Mouse (Mus musculus) heart, postnatal 14 days (tissue): ENCODE data around the gene Klk10. TPM values are rescaled to one million over a fixed set of nuclear protein-coding genes. Genes with fewer than 3 reads are reported as not detected.

Experiments
- DNase-seq, 2 experiments: peaks; one replicate each; pipeline ENCODE4 v3.0.0; 2021 to 2022
- intact Hi-C: fragments of 180-260 bp; cut with DNase I; formaldehyde crosslinking; loops from one replicate; pipeline ENCODE4 v1.15.1; 2025
- total RNA-seq, 2 experiments: library from RNA; stranded (reverse); gene quantifications; 2 replicates each; pipeline ENCODE4 v1.2.3; 2021

Klk10 gene
- total RNA-seq, 2 experiments from 2014 or later = 0.22 to 0.33 TPM

GRCm38 (mm10) chr7:43789295-43789694, 8.5 kb downstream of the Klk10 start:
- intact Hi-C loops = loop anchor here (5.0 kb wide), 1 partner anchor 103 kb away; no protein-coding TSS in a partner anchor
- no peak for DNase-seq

GRCm38 (mm10) chr7:43791591-43791990, 10.8 kb downstream of the Klk10 start, which contains the start of gene Klk9:
Klk9 (plus strand) TSS chr7:43791891.
- intact Hi-C loops = no loop called here
- DNase-seq = no peak

GRCm38 (mm10) chr7:43796355-43796754, 15.5 kb downstream of the Klk10 start:
- no peak for DNase-seq
- intact Hi-C loops = no loop called here

GRCm38 (mm10) chr7:43797333-43797769, 16.5 kb downstream of the Klk10 start, which contains the start of gene Klk8:
Klk8 (plus strand) TSS chr7:43797577.
- peak in 1 of 2 experiments; percentile 35 for DNase-seq
- intact Hi-C loops = no loop called here

GRCm38 (mm10) chr7:43797844-43798462, 17.1 kb downstream of the Klk10 start:
- intact Hi-C loops = no loop called here
- DNase-seq = no peak

- intact Hi-C loops = no loop called here
- DNase-seq = no peak
Measured at GRCm38 (mm10) chr7:43799876-43800275, 19.0 kb downstream of the Klk10 start.

- no peak for DNase-seq
- intact Hi-C loops = no loop called here
Measured at GRCm38 (mm10) chr7:43810994-43811393, 30.2 kb downstream of the Klk10 start, which contains the start of gene Klk7. Klk7 (plus strand) TSS chr7:43811294.

GRCm38 (mm10) chr7:43815211-43815610, 34.4 kb downstream of the Klk10 start:
- DNase-seq = no peak
- intact Hi-C loops = no loop called here

- intact Hi-C loops = no loop called here
Measured at GRCm38 (mm10) chr7:43816746-43817145, 35.9 kb downstream of the Klk10 start.

GRCm38 (mm10) chr7:43821581-43821980, 40.7 kb downstream of the Klk10 start:
- no peak for DNase-seq
- intact Hi-C loops = no loop called here

More at GRCm38 (mm10) chr7:43816746-43817145, 35.9 kb downstream of the Klk10 start:
- DNase-seq = no peak

GRCm38 (mm10) chr7:43824199-43824598, 43.4 kb downstream of the Klk10 start, which contains the start of gene Klk6:
Klk6 (plus strand) TSS chr7:43824499.
- no peak for DNase-seq
- intact Hi-C loops = no loop called here

- intact Hi-C loops = no loop called here
- DNase-seq = no peak
Measured at GRCm38 (mm10) chr7:43826056-43826455, 45.2 kb downstream of the Klk10 start.

GRCm38 (mm10) chr7:43827706-43828105, 46.9 kb downstream of the Klk10 start:
- no peak for DNase-seq
- intact Hi-C loops = no loop called here

GRCm38 (mm10) chr7:43829006-43829405, 48.2 kb downstream of the Klk10 start:
- DNase-seq = no peak
- intact Hi-C loops = no loop called here

Other genes starting within 250 kb of the Klk10 start
- gene Cd33, start 236.6 kb upstream of the Klk10 start, total RNA-seq = 1 to 10 TPM; 3.7 to 4.1 TPM
- under 1 TPM; 0.98 to 1.00 TPM for gene Zfp658, start 218.8 kb upstream of the Klk10 start, total RNA-seq
- gene Zfp719, start 201.4 kb upstream of the Klk10 start, total RNA-seq = 1 to 10 TPM; 5.8 to 7.3 TPM
- gene Zfp819, start 173.9 kb upstream of the Klk10 start, total RNA-seq = not detected
- gene Ceacam18, start 146.3 kb upstream of the Klk10 start, total RNA-seq = not detected
- 1 to 10 TPM; 1.2 TPM for gene Siglece, start 120.9 kb upstream of the Klk10 start, total RNA-seq
- gene Ctu1, start 109.0 kb upstream of the Klk10 start, total RNA-seq = 1 to 10 TPM; 3.9 to 4.0 TPM
- gene Klk14, start 90.6 kb upstream of the Klk10 start, total RNA-seq = not detected
- gene Klk13, start 68.5 kb upstream of the Klk10 start, total RNA-seq = not detected
- not detected for gene Klk12, start 12.1 kb upstream of the Klk10 start, total RNA-seq
- gene Klk11, start 6.4 kb upstream of the Klk10 start, total RNA-seq = under 1 TPM in 1 of 2 experiments, not detected in 1; 0.17 TPM
- not detected for gene Klk9, start 10.9 kb downstream of the Klk10 start, total RNA-seq
- gene Klk8, start 16.5 kb downstream of the Klk10 start, total RNA-seq = 10 to 100 TPM; 10.6 to 14.2 TPM
- under 1 TPM; 0.19 to 0.20 TPM for gene Klk7, start 30.3 kb downstream of the Klk10 start, total RNA-seq
- gene Klk6, start 43.5 kb downstream of the Klk10 start, total RNA-seq = not detected
- gene Klk5, start 60.9 kb downstream of the Klk10 start, total RNA-seq = not detected
- gene Klk4, start 100.1 kb downstream of the Klk10 start, total RNA-seq = not detected
- not detected for gene Klk15, start 152.7 kb downstream of the Klk10 start, total RNA-seq
- gene Klk1b8, start 169.6 kb downstream of the Klk10 start, total RNA-seq = not detected
- gene Klk1b1, start 185.7 kb downstream of the Klk10 start, total RNA-seq = not detected
- gene Klk1b9, start 195.0 kb downstream of the Klk10 start, total RNA-seq = not detected
- not detected for gene Klk1b11, start 214.8 kb downstream of the Klk10 start, total RNA-seq
- gene Klk1b26, start 231.1 kb downstream of the Klk10 start, total RNA-seq = not detected